Mouse (Mus musculus) neural tube, embryonic 15.5 days (tissue): ENCODE data around the gene Cacnb3. TPM values are rescaled to one million over a fixed set of nuclear protein-coding genes. Genes with fewer than 3 reads are reported as not detected.

Experiments used
- ATAC-seq: fragments of 200-750 bp; cut with Nextera tagmentation; 2 replicates; pipeline ENCODE4 v1.8.0; 2017; ENCODE audit warnings: mild to moderate bottlenecking, moderate TSS enrichment, moderate library complexity; ENCODE audit not compliant: low FRiP score
- H3K27ac ChIP-seq: fragments of 300-500 bp; sonication (generic); replicated peaks from 2 replicates; pipeline ENCODE4 v1.5.1; 2015; ENCODE audit warnings: mild to moderate bottlenecking, inconsistent platforms
- H3K27me3 ChIP-seq: fragments of 300-500 bp; sonication (generic); replicated peaks from 2 replicates; pipeline ENCODE4 v1.6.1; 2015; ENCODE audit warnings: inconsistent platforms
- H3K36me3 ChIP-seq: fragments of 300-500 bp; sonication (generic); 2 replicates; pipeline ENCODE4 v1.6.1; 2015; ENCODE audit warnings: inconsistent platforms
- H3K4me1 ChIP-seq: fragments of 300-500 bp; sonication (generic); 2 replicates; pipeline ENCODE4 v1.6.1; 2015; ENCODE audit warnings: inconsistent platforms
- H3K4me2 ChIP-seq: fragments of 300-500 bp; sonication (generic); 2 replicates; pipeline ENCODE4 v1.6.1; 2015; ENCODE audit warnings: inconsistent platforms, mild to moderate bottlenecking, moderate library complexity
- H3K4me3 ChIP-seq: fragments of 300-500 bp; sonication (generic); replicated peaks from 2 replicates; pipeline ENCODE4 v1.5.1; 2015; ENCODE audit warnings: mild to moderate bottlenecking, inconsistent platforms
- H3K9ac ChIP-seq: fragments of 300-500 bp; sonication (generic); replicated peaks from 2 replicates; pipeline ENCODE4 v1.6.1; 2015; ENCODE audit warnings: mild to moderate bottlenecking, inconsistent platforms
- H3K9me3 ChIP-seq: fragments of 300-500 bp; sonication (generic); replicated peaks from 2 replicates; pipeline ENCODE4 v1.6.1; 2016; ENCODE audit warnings: inconsistent platforms
- WGBS: fragments of 180-500 bp; shearing (Covaris S2); methylation state at CpG from one replicate; pipeline ENCODE4 v1.1.7; 2015; ENCODE audit warnings: mixed read lengths; 5-methylcytosine and 5-hydroxymethylcytosine counted together
- polyA plus RNA-seq: library from polyadenylated mRNA; unstranded; fragments of >200 nt; fragmentation: Nextera tagmentation; extraction: Ambion mirVana; gene quantifications from 2 replicates; pipeline ENCODE4 v1.2.1, GENCODE M21; 2015

Gene Cacnb3
- polyA plus RNA-seq, 1 experiment from 2014 or later = 128 TPM

GRCm38 (mm10) chr15:98681633-98682032, 51.0 kb downstream of the Cacnb3 start:
- no peak overlapping the region for H3K4me2 ChIP-seq
- WGBS = 90% methylated on average over 7 of the region's 7 CpGs
- H3K9ac ChIP-seq = no peak overlapping the region
- no peak for ATAC-seq
- H3K4me3 ChIP-seq = no peak overlapping the region
- H3K9me3 ChIP-seq = no peaks in the 10 kb centered on the region
- 0 out of 2 replicates have a peak, but pooled peaks cover 2% of the 10 kb centered on the region for H3K27me3 ChIP-seq
- H3K36me3 ChIP-seq = no peaks in the 10 kb centered on the region
- no peak overlapping the region for H3K27ac ChIP-seq
- H3K4me1 ChIP-seq = peaks cover 10% of the 10 kb centered on the region

DNA sequence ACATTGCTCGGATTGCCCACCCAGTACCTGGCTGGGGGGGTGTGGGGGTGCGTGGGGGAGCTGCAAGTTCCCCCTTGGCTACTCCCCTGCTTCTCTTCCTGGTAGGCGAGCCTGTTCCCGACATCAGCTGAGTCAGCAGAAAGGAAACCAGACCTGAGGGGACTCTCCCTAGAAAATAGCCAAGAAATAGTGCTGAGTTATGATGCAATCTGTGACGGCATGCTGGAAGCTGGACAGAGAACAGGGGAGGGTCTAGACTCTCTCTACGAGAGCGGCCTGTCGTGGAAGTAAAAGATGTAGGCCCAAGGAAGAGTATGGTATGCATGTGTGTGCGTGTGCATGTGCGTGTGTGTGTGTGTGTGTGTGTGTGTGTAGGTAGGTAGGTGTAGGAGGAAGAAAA, 52.5 kb downstream of the Cacnb3 start:
- Histone ChIP-seq H3K9ac (no peak overlapping the region), H3K27ac (no peak overlapping the region), H3K27me3 (0 out of 2 replicates have a peak, but pooled peaks cover 2% of the 10 kb centered on the region), H3K36me3 (no peaks in the 10 kb centered on the region), H3K4me3 (no peak overlapping the region), H3K9me3 (no peaks in the 10 kb centered on the region), H3K4me1 (no peaks in the 10 kb centered on the region), H3K4me2 (no peak overlapping the region)
- WGBS = 76% methylated on average over 10 of the region's 10 CpGs
- ATAC-seq = no peak

DNA sequence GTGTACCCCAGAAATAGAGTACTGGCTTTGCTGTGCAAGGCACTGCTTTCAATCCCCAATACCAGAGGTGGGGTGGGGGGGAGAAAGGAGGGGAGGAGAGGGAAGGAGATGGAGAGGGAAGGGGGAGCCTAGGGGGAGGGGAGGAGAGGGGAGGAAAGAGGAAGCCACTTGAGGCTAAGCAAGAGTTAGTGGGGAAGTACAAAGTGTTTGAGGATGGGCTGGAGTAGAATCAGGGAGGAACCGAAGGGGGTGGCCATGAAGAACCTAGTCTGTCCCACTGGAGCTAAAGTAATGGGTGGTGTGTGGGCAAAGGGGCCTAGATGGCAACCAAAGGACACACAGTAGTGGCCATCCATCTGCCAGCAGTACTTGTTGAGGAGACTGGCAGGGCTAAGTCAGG, 53.1 kb downstream of the Cacnb3 start:
- ATAC-seq = no peak
- Histone ChIP-seq H3K9ac (no peak overlapping the region), H3K27me3 (0 out of 2 replicates have a peak, but pooled peaks cover 2% of the 10 kb centered on the region), H3K4me3 (no peak overlapping the region), H3K4me2 (no peak overlapping the region), H3K9me3 (no peaks in the 10 kb centered on the region), H3K4me1 (no peaks in the 10 kb centered on the region), H3K27ac (no peak overlapping the region), H3K36me3 (no peaks in the 10 kb centered on the region)
- 95% methylated on average over 1 of the region's 1 CpGs for WGBS

GRCm38 (mm10) chr15:98685926-98686325, 55.3 kb downstream of the Cacnb3 start:
- H3K9me3 ChIP-seq = no peaks in the 10 kb centered on the region
- H3K27me3 ChIP-seq = no peaks in the 10 kb centered on the region
- 70% methylated on average over 3 of the region's 3 CpGs for WGBS
- no peak overlapping the region for H3K4me3 ChIP-seq
- no peak overlapping the region for H3K27ac ChIP-seq
- no peak overlapping the region for H3K9ac ChIP-seq
- H3K4me2 ChIP-seq = no peak overlapping the region
- no peaks in the 10 kb centered on the region for H3K36me3 ChIP-seq
- H3K4me1 ChIP-seq = no peaks in the 10 kb centered on the region
- no peak for ATAC-seq

- Histone ChIP-seq H3K27me3 (no peaks in the 10 kb centered on the region), H3K9ac (no peak overlapping the region)
- ATAC-seq = no peak
Observed at GRCm38 (mm10) chr15:98689682-98690081, 59.0 kb downstream of the Cacnb3 start.

DNA sequence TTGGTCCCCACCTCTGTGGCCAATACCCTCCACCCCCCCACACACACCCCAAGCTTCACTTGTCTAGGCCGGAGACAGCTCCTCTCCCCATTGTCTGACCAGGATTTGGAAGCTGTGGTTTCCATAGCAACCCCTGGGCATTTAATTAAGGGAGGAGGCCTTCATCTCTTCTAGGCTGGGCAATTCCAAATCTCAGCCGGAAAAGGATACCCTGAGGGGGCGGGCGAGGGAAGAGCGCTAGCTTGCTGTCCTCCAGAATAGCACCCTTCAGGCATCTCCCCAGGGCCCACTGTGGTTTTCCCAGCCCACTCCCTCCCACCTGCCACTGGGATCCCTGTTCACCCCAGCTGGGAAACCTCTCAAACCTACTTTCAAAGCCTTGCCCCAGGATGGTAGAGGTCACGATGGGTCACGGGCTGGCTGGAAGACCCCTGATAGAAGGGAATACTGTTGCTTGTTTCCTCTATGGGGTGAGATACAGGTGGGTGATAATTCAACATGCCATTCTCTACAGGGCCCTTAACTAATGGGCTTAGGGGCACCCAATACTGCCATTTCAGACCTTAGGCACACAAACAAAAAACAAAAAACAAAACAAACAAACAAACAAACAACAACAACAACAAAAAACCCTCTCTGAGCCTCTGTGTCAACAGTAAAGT, 61.0 kb downstream of the Cacnb3 start:
- H3K4me1 ChIP-seq = peaks cover 18% of the 10 kb centered on the region
- H3K27me3 ChIP-seq = no peaks in the 10 kb centered on the region
- H3K9ac ChIP-seq = no peak overlapping the region
- H3K4me3 ChIP-seq = no peak overlapping the region
- no peak overlapping the region for H3K4me2 ChIP-seq
- ATAC-seq = no peak; the same call in 1 of the 2 replicates
- 11% methylated on average over 7 of the region's 7 CpGs for WGBS
- no peaks in the 10 kb centered on the region for H3K36me3 ChIP-seq
- no peaks in the 10 kb centered on the region for H3K9me3 ChIP-seq
- no peak overlapping the region for H3K27ac ChIP-seq

More at GRCm38 (mm10) chr15:98689682-98690081, 59.0 kb downstream of the Cacnb3 start:
- Histone ChIP-seq H3K4me2 (no peak overlapping the region), H3K4me1 (peaks cover 14% of the 10 kb centered on the region), H3K36me3 (no peaks in the 10 kb centered on the region), H3K9me3 (no peaks in the 10 kb centered on the region), H3K27ac (no peak overlapping the region), H3K4me3 (no peak overlapping the region)
- 88% methylated on average over 2 of the region's 2 CpGs for WGBS

DNA sequence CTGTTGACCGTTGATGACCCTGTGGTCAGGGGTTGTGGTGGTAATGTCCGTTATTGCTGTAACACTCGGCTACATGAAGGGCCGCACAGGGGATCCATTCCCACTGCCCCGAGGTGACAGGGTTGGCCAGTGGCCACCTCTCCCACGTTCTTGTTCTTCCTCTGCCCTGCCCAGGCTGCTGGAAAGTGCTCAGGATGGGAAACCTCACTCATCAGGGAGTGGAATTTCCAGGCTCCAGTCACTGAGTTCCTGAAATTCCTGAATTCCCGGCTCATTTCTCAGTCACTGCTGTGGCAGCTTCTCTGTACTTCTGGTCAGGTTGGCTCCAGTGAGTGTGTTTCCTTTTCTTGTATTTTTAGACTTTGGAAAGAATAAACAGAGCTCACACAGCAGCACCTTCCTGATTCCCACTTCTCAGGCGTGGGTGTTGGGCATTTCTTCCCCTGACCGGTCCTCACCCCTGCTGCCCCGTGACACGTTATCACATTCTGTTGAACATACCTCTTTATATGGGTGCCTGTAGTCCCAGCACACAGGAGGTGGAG, 61.6 kb downstream of the Cacnb3 start:
- Histone ChIP-seq H3K27me3 (no peaks in the 10 kb centered on the region), H3K4me3 (no peak overlapping the region), H3K36me3 (no peaks in the 10 kb centered on the region), H3K9ac (no peak overlapping the region), H3K4me2 (no peak overlapping the region), H3K4me1 (peaks cover 18% of the 10 kb centered on the region), H3K9me3 (no peaks in the 10 kb centered on the region), H3K27ac (no peak overlapping the region)
- ATAC-seq = no peak
- 66% methylated on average over 11 of the region's 11 CpGs for WGBS

Other genes with a start within 250 kb of the Cacnb3 start
- not detected in 2 replicates for gene Olfr283, start 249.9 kb upstream of the Cacnb3 start, polyA plus RNA-seq
- gene Olfr282, start 199.6 kb upstream of the Cacnb3 start, polyA plus RNA-seq = not detected in 2 replicates
- not detected in 2 replicates for gene Olfr281, start 178.3 kb upstream of the Cacnb3 start, polyA plus RNA-seq
- not detected in 2 replicates for gene OR5BS1P, start 160.9 kb upstream of the Cacnb3 start, polyA plus RNA-seq
- not detected in 2 replicates for gene Lalba, start 148.1 kb upstream of the Cacnb3 start, polyA plus RNA-seq
- gene Olfr279, start 138.4 kb upstream of the Cacnb3 start, polyA plus RNA-seq = not detected in 2 replicates
- 102 and 104 TPM in 2 replicates for gene Kansl2, start 96.6 kb upstream of the Cacnb3 start, polyA plus RNA-seq
- 58.6 and 62.8 TPM in 2 replicates for gene Ccnt1, start 59.9 kb upstream of the Cacnb3 start, polyA plus RNA-seq
- gene 4930415O20Rik, start 59.8 kb upstream of the Cacnb3 start, polyA plus RNA-seq = not detected in 2 replicates
- gene Adcy6, start 20.8 kb upstream of the Cacnb3 start, polyA plus RNA-seq = 10.4 and 10.8 TPM in 2 replicates
- gene Ddx23, start 32.1 kb downstream of the Cacnb3 start, polyA plus RNA-seq = 20.6 and 21.0 TPM in 2 replicates
- 9.4 and 11.3 TPM in 2 replicates for gene Rnd1, start 46.6 kb downstream of the Cacnb3 start, polyA plus RNA-seq
- gene Ccdc65, start 77.4 kb downstream of the Cacnb3 start, polyA plus RNA-seq = 6.4 and 7.5 TPM in 2 replicates
- gene Fkbp11, start 97.4 kb downstream of the Cacnb3 start, polyA plus RNA-seq = 11.9 and 12.3 TPM in 2 replicates
- gene Arf3, start 132.4 kb downstream of the Cacnb3 start, polyA plus RNA-seq = 97.8 TPM in 2 replicates
- gene Wnt10b, start 147.3 kb downstream of the Cacnb3 start, polyA plus RNA-seq = 0.08 and 0.72 TPM in 2 replicates
- 1.0 and 2.0 TPM in 2 replicates for gene Wnt1, start 159.0 kb downstream of the Cacnb3 start, polyA plus RNA-seq
- 0.18 and 0.36 TPM in 2 replicates for gene Ddn, start 178.7 kb downstream of the Cacnb3 start, polyA plus RNA-seq
- gene Prkag1, start 200.7 kb downstream of the Cacnb3 start, polyA plus RNA-seq = 66.4 and 72.9 TPM in 2 replicates
- 9.9 and 10.1 TPM in 2 replicates for gene Kmt2d, start 240.4 kb downstream of the Cacnb3 start, polyA plus RNA-seq